Mouse (Mus musculus): ENCODE results near the gene Zcchc7.

Gene Zcchc7

DNA sequence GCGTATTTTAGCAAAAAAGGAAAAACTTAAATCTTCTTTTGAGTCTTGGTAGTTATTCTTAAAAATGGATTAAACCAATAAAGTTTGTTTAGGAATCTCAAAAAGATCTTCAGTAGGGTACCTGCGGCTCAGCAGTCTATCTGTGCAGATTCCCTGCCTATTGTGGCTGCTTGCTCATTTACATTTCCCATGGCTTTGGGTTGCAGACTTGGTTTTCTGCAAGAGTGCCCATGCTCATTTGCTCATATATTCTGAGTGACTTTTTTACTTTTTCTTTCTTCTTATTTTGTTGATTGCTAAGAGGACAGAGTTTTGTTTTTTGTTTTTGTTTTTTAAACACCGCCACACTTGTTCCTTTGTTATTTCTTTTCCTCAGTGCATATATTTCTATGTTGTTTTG, 19.2 kb downstream of the Zcchc7 start:
- no peak for DNase-seq

DNA sequence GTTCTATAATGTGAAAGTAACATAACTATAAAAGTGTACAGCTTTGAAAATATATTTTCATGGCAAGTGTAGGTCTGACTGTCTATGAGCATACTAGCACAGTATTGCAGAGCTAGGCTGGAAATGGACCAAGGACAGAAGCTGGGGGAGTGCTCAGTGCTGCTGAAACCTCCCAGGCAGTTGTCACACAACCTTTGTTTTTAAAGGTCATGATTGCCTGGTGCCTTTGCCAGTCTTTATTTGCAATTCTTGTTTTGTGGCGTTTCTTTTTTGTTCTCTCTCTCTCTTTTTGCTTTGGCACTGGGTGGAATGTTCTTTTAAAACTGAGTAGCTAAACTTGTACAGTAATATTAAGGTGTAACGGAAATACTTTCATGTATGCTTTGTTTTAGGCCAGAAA, 21.0 kb downstream of the Zcchc7 start:
- DNase-seq = peak; percentile 24

DNA sequence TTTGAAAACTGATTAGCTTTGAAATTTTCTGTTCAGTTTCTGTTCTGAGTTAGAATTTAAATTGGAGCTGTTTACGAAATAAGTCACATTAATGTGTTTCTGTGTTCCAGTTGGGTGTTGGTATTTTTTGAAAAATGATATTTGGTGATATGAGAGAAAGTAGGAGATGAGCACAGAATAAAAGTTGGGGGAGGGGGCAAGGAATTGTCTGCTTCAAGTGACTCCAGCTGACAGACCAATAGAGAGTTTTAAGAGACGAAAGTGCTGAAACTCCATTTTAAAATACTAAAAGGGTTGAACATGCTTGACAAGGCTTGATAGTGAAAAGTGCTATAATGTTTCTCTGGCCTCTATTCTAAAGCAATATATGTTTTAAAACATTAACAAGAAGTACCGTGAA, 21.4 kb downstream of the Zcchc7 start:
- DNase-seq = no peak

DNA sequence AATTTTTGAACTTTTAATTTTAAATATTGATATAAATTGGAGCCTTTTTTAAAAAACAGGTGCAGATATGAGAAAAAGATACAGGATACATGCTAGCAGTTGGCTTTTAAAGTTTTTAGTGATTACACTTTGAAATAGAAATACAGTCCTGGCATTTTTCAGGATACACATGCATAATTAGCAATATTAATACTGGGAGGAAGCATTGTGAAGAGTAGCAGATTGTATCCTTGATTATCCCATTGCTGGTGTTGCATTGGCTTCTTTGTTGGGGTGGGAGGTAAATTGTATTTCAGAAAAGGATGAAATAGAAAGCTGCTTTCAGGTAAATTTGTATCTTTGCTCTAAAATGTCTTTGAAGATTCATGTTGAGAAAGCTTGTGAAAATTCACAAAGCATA, 22.0 kb downstream of the Zcchc7 start:
- DNase-seq = no peak

DNA sequence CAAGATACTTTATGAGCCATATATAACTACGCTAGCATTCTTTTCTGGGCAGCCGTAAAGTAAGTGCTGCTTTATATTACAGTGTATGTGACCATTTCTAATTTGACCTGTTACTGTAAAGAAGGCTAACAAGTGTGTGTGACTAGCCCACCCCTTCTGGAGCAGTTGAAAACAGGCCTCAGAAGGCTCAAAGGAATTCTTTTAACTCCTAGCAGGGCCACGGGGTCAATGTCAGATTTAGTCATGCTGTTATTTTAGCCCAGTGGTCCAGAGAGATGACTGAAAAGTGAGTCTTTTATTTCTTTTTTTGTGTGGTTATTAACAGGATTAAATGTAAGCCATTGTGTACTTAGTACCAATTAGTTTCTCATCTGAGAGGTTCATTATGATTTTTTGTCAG, 22.6 kb downstream of the Zcchc7 start:
- no peak for DNase-seq

DNA sequence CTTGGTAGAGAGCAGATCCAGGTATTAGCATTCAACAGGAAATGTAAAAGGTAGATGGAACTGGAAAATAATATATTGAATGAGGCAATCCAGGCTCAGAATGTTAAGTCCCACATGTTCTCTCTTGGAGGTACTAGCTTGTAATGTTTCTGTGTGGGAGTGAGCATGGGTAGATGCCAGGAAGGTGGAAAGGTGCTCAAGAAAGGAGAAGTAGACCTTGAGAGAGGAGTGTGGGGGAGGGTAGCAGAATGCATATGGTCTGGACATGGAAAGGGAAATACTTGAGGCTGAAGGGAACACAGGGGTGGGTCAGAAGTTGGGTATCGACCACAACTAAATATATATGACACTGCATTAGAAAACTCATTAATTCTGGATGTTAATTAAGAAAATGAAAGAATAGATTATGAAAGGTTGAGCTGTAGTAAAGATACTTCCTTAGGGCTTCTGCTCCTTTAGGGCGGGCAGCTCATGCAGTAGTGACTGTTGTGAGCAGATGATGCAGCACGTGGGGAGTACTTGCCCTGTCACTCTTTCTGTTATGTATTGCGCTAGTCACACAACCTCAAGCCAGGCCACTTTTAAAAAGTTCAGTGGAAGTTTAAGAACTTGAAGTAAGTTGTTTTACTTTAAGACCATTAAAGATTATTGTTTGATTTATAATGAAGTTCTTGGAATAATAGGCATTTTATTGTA, 24.9 kb downstream of the Zcchc7 start:
- no peak for DNase-seq

DNA sequence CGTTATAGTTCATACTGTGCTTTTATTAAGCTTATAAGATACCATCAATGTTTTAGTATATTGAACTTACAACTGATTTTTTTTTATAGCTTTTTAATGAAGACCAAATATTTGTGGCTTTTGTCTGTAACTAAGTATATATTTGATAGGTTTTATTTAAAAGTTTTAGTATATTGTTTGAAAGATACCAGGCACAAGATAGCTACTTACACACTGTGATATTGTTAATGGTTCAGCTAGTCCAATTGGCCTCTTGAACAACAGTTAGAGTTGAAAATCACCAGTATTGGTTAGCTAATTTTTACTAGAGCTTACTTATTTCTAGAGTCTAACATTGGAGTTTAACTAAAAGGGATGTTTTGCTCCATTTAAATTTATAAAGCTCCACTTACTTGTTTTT, 25.8 kb downstream of the Zcchc7 start:
- no peak for DNase-seq

DNA sequence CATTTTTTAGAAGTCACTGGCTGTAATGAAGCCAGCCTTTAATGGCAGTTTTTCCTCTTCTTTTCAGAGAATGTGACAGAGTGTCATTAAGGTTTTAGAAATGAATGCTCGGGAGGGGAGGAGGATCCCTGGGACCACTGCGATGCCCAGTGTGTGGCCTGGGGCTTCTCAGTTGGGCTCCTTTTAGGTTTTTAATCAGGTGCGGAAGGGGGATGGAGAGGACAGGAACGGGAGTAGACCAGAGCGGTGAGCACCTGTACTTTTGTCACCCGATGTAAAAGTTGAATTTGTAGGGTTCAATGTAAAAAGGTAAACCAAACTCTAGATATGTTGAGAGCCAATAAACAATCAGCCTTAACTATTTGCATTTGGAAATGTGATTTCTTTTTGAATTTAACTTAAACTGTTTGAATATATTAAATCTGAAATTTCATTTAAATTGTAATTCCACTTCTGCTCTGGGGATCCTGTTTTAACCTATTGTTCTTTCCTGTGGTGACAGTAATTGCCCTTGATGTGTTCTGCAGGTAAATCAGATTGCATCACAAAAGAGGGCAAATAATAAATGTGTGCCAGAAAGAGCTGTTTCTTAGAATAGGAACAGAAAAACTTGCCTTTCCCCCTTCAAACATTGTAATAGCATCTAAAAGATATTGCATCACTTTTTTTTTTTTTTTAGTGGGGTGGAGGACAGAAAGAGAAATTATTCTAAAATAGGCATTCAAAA, 28.1 kb downstream of the Zcchc7 start:
- DNase-seq = no peak

DNA sequence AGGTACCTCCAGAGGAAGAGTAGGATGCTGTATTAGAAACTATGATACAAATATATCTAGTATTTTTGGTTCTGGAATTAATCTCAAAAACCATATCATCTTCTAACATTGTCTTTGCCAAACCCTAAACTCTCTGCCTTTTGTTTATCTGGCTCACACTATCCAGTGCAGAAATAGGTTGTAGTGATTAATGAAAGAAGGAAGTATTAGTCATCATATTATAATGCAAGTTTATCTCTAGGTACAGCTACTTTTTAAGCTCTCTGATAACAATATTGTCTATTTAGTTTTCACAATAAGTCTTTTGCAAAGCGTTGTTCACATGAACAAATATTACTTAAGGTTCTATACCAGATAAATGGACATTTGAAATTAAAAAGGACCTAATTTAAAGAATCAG, 57.2 kb downstream of the Zcchc7 start:
- DNase-seq = no peak

DNA sequence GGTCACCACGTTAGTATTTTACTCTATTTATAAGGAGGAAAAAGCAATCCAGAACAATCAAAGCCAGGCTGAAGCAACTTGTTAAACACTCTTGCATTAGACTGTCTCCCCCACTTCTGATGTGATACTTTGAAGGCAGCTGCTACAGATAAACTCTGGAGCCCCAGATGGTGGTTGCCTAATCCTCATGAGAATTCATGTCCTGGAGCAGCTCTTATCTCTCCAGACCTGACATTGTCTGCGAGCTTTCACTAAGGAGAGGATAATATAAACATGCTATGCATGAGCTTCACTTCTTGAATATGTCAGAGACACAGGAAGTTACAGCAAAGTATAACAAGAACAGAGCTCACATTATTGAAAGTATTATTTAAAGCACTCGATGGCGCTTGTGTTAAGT, 58.1 kb downstream of the Zcchc7 start:
- no peak for DNase-seq

DNA sequence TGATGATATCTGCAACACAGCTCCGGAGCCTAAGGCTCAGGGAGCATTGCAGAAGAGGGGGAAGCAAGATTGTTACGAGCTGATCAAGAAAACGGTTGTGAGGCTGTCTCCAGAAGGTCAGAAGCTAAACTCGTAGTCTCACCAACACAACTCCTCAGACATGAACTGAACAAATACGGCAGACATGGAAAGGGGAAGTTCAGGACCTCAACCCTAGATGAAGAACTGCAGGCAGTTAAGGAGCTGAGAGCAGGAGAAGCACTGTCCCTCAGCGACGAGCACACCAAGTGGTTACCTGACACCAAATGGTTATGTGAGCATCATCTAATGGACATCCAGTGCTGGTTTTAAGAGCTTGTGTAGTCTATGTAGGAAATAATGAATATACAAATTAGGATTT, 60.9 kb downstream of the Zcchc7 start:
- no peak for DNase-seq

DNA sequence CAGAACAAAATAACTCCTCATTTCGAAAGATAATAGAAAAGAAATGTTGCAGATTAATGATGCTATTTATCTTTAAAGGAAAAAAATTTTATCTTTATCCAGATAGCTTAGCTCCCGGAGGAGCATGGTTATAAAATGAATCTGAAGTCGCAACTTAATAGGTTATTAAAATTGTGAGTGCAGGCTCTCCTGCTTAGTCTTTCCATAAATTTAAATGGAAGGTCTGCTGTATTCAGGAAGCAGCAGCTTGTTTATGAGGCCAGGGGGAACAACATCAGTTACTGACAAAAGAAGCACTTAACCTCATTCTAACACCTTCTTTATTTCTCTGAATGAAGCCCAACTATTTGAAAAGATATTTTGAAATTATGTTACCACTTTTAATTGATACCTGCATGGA, 74.9 kb downstream of the Zcchc7 start:
- DNase-seq = no peak

DNA sequence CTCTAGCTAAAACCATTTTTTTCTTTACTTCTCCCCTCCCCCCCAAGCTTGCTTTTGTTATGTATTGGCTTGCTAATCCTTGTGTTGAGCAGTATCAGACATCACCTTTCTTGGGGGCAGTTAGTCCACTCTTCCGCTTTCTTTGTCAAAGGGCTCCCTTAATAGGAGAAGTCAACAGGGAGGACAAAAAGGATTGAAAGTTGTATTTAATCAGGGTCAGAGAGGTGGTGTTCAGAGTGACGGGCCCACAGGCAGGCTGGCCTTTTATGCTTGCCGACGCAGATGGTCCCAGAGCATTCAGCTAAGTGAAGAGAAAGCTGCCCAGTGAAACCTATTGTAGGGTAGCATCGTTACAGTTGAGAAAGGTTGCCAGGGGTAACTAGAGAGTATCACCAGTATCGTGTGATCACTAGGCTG, 96.2 kb downstream of the Zcchc7 start:
- no peak for DNase-seq

DNA sequence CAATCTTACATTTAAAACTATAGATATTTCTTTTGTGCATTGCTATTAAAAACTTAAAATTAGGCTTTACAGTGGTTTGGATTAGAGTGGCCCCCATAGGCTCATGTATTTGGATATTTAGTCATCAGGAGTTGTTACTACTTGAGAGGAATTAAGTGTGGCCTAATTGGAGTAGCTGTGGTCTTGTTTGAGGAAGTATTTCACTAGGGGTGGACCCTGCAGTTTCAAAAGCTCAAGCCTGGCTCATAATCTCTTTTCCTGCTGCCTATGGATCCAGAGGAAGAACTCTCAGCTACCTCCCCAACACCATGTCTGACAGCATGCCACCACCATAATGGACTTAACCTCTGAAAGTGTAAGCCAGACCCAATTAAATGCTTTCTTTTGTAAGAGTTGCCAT, 115.9 kb downstream of the Zcchc7 start:
- no peak for DNase-seq

DNA sequence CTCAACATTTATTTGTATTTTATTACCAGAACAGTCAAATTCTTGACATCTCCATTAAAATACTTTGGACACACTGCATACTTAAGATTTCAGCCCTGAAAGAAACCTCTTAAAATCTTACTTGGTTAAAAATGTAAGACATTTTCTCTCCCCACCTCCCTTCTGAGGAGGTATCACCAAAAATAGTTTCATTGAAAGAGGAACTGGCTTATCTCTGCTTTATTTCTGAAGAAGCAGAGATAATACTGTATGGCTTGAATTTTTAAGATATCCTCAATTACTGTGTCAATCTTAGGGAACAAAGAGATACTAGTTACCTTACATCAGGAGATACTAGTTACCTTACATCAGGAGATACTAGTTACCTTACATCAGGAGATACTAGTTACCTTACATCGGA, 116.4 kb downstream of the Zcchc7 start:
- DNase-seq = no peak

DNA sequence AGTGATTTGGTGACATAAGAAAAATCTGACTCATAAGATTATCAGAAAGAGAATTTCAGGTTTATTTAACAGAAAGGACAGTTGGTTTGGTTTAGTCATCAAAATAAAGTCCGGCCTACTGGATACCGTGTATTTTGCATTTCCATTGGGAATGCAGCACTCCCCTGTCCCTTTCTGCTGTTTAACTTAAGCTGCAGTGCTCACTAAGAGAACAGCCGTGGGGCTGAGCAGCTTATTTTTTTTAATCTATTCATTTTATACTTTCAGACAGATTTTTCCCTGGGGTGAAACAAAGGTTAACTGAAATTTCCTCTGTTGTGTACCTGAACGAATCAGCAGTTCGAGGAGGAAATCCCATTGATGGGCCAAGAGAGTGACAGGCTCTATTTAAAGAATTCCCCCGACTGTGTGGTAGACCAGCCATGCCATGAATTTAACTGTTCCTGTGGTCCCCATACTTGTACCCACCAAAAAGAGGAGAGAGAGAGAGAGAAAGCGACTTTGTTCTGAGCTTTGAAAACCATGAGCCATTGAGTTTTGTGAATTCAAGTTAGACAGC, 124.5 kb downstream of the Zcchc7 start:
- DNase-seq = no peak

DNA sequence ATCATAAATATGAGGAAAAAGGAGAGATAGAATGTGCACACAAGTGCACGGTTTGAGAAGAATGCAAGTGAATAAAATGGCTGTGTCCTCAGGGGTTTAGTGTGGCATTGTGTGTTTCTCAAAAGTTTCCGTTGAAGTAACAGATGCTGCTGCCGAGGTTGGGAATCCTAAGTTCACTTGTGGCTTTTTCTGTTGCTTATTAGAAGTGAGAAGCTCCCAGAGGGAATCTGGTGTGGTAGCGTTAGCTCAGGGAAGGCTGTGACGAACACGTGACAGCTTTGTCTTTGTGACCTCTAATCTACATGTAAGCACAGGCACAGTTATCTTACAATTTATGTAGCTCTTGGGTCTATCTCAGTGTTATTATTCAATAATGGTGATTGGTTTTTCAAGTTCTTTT, 130.5 kb downstream of the Zcchc7 start:
- no peak for DNase-seq

DNA sequence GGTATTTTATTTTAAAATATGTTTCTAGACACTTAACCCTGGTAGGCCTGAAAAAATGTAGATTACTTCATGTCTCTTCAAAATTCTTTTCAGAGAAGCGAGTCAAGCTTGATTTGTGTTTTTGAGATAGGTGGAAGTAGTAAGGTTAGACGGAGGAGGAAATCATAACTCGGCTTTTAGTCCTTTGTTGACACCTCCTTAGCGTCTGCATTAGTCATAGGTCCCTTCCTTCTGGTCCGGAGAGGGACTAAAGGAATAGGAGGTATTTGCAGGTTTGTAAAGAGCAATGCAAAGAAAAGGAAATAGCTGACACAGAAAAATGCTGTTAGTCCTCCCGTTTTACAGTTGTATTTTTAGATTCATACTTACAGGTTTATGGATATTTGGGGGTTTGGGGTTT, 135.7 kb downstream of the Zcchc7 start:
- no peak for DNase-seq

DNA sequence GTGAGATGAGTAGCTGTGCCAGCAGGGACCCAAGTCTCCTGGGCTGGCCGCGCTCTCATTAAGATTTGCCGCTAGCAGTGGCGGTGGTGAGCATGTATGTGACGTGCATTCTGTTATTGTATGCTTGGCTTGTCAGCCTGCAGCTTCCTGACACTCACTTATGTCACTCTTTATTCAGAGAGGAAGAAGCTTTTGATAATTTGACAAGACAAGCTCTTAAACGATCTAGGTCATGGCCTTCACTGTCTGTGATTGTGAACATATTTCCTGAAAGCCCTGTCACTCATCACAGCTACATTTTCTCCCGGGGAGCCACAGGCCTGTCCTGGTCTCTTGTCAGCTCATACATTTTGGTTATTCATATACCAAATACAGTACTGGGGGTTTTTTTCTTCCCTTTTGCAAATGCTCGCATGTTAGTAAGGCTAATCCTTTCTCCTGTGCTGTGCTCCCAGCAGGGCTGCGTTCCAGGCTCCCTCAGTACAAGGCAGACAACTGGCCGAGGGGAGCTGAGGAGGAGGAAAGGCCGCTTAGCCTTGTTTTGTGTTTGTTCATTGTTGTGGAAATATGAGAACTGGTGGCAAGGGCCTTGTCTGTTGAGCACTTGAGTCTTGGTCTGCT, 150.1 kb downstream of the Zcchc7 start:
- peak; percentile 13 for DNase-seq

DNA sequence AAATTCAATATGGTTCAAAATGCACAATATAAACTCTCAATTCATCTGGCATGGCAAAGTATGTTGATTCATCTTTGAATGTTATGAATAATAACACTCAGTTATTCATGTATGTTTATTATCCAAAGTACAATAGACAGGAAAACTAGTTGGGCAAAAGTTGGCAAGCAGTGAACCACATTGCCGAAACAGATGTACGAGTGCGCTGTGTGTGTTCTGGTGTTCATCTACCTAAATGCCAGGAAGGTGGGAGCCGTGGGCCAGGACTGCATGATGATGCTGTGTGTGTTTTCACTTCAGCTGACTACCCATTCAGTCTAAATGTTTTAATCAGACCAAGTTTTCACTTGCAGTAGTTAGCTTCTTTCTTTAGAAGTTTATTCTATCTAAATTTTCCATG, 150.7 kb downstream of the Zcchc7 start:
- DNase-seq = no peak

DNA sequence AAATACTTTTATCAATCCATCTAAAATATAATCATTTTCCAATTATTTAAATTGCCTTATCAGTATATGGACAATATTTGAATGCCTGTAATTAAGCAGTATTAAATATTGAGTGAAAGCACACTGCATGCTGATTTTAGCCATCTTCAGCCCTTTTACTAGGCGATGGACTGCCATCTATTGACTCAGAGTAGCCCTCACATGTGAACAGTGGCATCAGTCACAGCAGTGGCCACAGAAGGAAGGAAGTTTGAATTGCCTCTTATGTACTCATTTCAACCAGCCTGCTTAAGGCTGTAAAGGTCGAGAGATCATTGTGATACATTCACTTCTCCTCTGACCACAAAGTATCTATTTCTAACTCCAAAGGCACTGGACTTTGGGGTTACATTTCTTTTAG, 154.4 kb downstream of the Zcchc7 start:
- DNase-seq = no peak

DNA sequence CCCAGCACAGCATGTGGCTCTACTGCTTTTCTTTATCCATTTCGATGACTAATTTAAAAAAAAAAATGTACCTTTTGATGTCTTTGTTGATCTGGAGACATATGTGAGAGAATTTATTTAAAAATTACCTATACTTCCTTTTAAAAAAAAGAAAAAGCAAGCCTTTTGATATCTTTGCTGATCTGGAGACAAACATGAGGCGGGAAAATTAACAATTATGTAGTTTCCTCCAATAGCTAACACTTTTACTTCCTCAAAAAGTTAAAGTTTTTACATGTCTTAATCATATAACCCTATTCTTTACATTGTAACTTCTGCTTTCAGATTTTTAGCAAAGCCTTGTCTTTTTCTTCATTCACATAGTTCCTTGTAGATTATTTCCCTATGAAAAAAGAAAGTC, 155.2 kb downstream of the Zcchc7 start:
- DNase-seq = no peak

DNA sequence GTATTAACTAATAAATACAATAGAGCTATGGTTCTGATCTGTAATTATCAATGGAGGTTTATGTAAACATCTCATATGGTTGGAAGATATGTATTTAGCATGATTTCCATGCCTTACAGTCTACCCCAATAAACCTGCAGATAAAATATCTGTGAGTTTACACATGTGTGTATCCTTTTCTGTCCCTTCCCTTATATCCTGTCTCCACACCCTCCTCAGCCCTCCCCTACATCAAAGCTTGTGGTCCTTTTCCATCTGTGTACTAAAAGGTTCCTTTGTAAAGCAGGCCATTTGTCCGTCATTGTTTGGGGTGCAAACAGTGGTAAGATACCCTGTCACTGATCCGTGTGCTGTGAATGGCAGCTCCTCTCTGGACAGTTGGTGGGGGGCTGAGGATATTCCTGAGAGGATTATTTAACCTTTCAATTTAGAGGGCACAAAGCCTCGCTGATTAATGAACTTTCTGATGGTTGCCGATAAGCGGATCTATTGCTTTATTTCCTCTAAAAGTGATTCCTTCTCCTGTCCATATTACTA, 161.7 kb downstream of the Zcchc7 start:
- DNase-seq = no peak

DNA sequence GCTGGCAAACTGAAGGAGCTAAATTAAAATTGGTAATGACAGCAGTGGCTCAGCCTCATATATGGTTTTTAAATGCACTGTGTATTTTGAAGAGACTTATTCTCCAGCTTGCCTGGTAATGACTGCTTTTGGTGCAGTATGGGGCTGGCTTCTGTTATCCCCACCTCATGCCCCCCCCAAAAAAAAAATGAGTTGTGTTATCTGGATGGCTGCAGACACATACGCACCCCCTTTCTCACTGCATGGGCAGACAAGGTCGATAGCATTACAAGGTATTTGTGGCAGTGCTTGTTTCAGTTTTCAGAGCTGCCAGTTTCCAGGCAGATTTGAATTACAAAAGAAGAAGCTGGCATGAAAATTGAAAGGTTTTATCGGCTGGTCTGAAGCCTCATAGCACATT, 162.2 kb downstream of the Zcchc7 start:
- no peak for DNase-seq
